Mouse (Mus musculus) Muller cell, postnatal 12 days (primary cell): ENCODE results near the gene Cep57.
A peak's percentile ranks its signal among the peaks of the same experiment; 100 is the strongest.
"Not testable (repeated sequence)": the region's sequence is repeated elsewhere in the genome, so short reads cannot be mapped to it uniquely, and the experiment has no call there.

Experiments
- DNase-seq: peaks from one replicate; pipeline ENCODE4 v3.0.0-alpha.2; 2015; ENCODE audit errors: inconsistent ontology term

Gene Cep57

GRCm38 (mm10) chr9:13794302-13794701, 32.6 kb downstream of the Cep57 start:
- no peak for DNase-seq

- not testable (repeated sequence) for DNase-seq
Observed at GRCm38 (mm10) chr9:13790864-13791263, 36.0 kb downstream of the Cep57 start.

- DNase-seq: no peak
Observed at GRCm38 (mm10) chr9:13781985-13782384, 44.9 kb downstream of the Cep57 start.

GRCm38 (mm10) chr9:13774732-13775131, 52.2 kb downstream of the Cep57 start:
- no peak for DNase-seq

- DNase-seq: no peak
Observed at GRCm38 (mm10) chr9:13766570-13766969, 60.3 kb downstream of the Cep57 start.

- peak; percentile 84 for DNase-seq
Observed at GRCm38 (mm10) chr9:13765624-13766023, 61.3 kb downstream of the Cep57 start.

GRCm38 (mm10) chr9:13760430-13760829, 66.5 kb downstream of the Cep57 start:
- no peak for DNase-seq
